Mouse (Mus musculus) MEL (cell line): ENCODE results near the gene Gm20388.

Source experiments
- BHLHE40 ChIP-seq: IDR thresholded peaks from 2 replicates; pipeline ENCODE4 v1.6.1; 2012; ENCODE audit warnings: low read depth, mild to moderate bottlenecking, inconsistent platforms, low read length, improper control_type of control experiment, borderline replicate concordance
- CHD2 ChIP-seq: IDR thresholded peaks from 2 replicates; pipeline ENCODE4 v1.6.1; 2011; ENCODE audit warnings: low read length, improper control_type of control experiment
- CTCF ChIP-seq, 3 experiments: IDR thresholded peaks in 2 of 3; conservative IDR thresholded peaks in 1 of 3; 2 replicates each; pipeline ENCODE4 v1.5.1; 2011 to 2012; ENCODE audit warnings: low read length in 3 of 3, low read depth in 2 of 3, mild to moderate bottlenecking in 2 of 3, improper control_type of control experiment in 1 of 3, inconsistent platforms in 1 of 3, mixed read lengths in 1 of 3, moderate library complexity in 1 of 3; ENCODE audit not compliant: control insufficient read depth in 1 of 3, insufficient read depth in 1 of 3, poor library complexity in 1 of 3, severe bottlenecking in 1 of 3
- EP300 ChIP-seq, 2 experiments: IDR thresholded peaks; 2 replicates each; pipeline ENCODE4 v1.6.1; 2011; ENCODE audit warnings: improper control_type of control experiment in 2 of 2, low read length in 2 of 2, low read depth in 1 of 2, mild to moderate bottlenecking in 1 of 2
- ETS1 ChIP-seq: IDR thresholded peaks from 2 replicates; pipeline ENCODE4 v1.6.1; 2012; ENCODE audit warnings: low read depth, mild to moderate bottlenecking, inconsistent platforms, low read length, improper control_type of control experiment, moderate library complexity
- GABPA ChIP-seq: IDR thresholded peaks from 2 replicates; pipeline ENCODE4 v1.6.1; 2012; ENCODE audit warnings: low read depth, mild to moderate bottlenecking, inconsistent platforms, low read length, improper control_type of control experiment, moderate library complexity
- JUND ChIP-seq: IDR thresholded peaks from 2 replicates; pipeline ENCODE4 v1.6.1; 2011; ENCODE audit warnings: low read depth, mild to moderate bottlenecking, improper control_type of control experiment, low read length
- KAT2A ChIP-seq: conservative IDR thresholded peaks from 2 replicates; pipeline ENCODE4 v1.6.1; 2012; ENCODE audit warnings: low read depth, low read length, improper control_type of control experiment, inconsistent platforms
- POLR2A ChIP-seq, 2 experiments: IDR thresholded peaks; 2 replicates each; pipeline ENCODE4 v1.6.1; 2011 to 2012; ENCODE audit warnings: low read length in 2 of 2, mild to moderate bottlenecking in 2 of 2, control low read depth in 1 of 2, improper control_type of control experiment in 1 of 2, low read depth in 1 of 2, moderate library complexity in 1 of 2; ENCODE audit not compliant: control insufficient read depth in 1 of 2, insufficient read depth in 1 of 2, poor library complexity in 1 of 2
- SMC3 ChIP-seq: IDR thresholded peaks from 2 replicates; pipeline ENCODE4 v1.6.1; 2011; ENCODE audit warnings: low read depth, low read length, improper control_type of control experiment
- TCF12 ChIP-seq: IDR thresholded peaks from 2 replicates; pipeline ENCODE4 v1.6.1; 2014; ENCODE audit warnings: low read depth, mild to moderate bottlenecking, inconsistent platforms, low read length, improper control_type of control experiment, moderate library complexity
- USF2 ChIP-seq, 2 experiments: IDR thresholded peaks; 2 replicates each; pipeline ENCODE4 v1.6.1; 2011 to 2012; ENCODE audit warnings: improper control_type of control experiment in 2 of 2, low read length in 2 of 2, borderline replicate concordance in 1 of 2, inconsistent platforms in 1 of 2, low read depth in 1 of 2, mild to moderate bottlenecking in 1 of 2; ENCODE audit not compliant: insufficient read depth in 1 of 2
- ZMIZ1 ChIP-seq: IDR thresholded peaks from 2 replicates; pipeline ENCODE4 v1.6.1; 2012; ENCODE audit warnings: low read depth, mild to moderate bottlenecking, inconsistent platforms, low read length, improper control_type of control experiment, moderate library complexity

DNA sequence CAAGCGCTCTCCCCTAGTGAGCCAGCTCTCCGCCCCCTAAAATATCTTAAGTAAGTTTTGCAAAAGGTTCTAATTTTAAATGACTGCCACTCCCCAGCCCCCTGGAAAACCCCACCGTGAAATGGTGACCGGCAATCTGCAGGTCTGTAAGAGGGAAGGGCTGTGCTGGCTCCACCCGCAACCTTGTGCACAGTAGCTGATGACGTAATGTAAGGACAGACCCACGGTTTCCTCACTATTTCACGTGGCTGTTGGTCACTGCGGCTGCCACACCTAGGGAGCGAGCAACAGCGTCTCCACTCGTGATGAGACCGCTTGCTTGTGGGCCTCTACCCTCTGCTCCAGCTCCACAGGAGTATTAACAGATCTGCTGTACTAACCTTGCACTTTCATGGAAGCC, 1895.5 kb downstream of the Gm20388 start:
- TF ChIP-seq JUND: no peak
- TF ChIP-seq CHD2: no peak
- TF ChIP-seq SMC3: no peak
- TF ChIP-seq EP300 (IDR thresholded peaks at IDR 0.05; ENCODE audit: low read depth in 1 of 2, low read length in 2 of 2): no peak
- TF ChIP-seq ETS1: no peak
- no peak for TF ChIP-seq POLR2A (IDR thresholded peaks at IDR 0.05; ENCODE audit: control insufficient read depth in 1 of 2, insufficient read depth in 1 of 2, low read depth in 1 of 2, low read length in 2 of 2, poor library complexity in 1 of 2)
- TF ChIP-seq KAT2A: no peak
- no peak for TF ChIP-seq USF2 (IDR thresholded peaks at IDR 0.05; ENCODE audit: borderline replicate concordance in 1 of 2, insufficient read depth in 1 of 2, low read depth in 1 of 2, low read length in 2 of 2)
- no peak for TF ChIP-seq CTCF (IDR thresholded peaks at IDR 0.05 in 2 of 3, conservative IDR thresholded peaks at IDR 0.05 in 1 of 3; ENCODE audit: control insufficient read depth in 1 of 3, insufficient read depth in 1 of 3, low read depth in 2 of 3, low read length in 3 of 3, poor library complexity in 1 of 3, severe bottlenecking in 1 of 3)
- TF ChIP-seq ZMIZ1: no peak
- TF ChIP-seq BHLHE40: no peak
- no peak for TF ChIP-seq GABPA
- no peak for TF ChIP-seq TCF12
